Mouse (Mus musculus) lung, postnatal 4 days (tissue): ENCODE measurements at regions not wholly inside any gene's neighbourhood (a gene's known extent, or its start where the extent isn't known, plus 50 kb on each side); places are given as distances from the start of the nearest gene placed in this dataset.

Experiments used
- DNase-seq, 2 experiments: peaks; one replicate each; pipeline ENCODE4 v3.0.0; 2021

DNA sequence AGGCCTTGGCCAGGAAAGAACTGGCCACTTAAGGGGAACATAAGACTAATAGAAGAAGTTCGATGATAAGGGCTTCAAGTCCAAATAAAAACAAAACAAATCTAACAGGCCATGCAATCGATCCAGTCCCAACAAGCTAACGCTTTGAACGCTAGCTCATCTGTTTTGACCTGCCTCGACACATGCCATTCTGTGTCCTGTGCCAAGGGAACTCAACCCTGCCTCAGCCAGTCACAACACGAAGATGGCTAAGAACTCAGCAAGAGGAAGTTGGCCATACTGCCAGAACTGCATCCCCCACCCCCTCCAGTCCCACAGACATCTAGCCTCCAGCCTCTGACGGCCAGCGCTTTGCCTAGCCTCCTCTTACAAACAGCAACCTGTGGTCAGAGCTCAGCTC is 259.1 kb downstream of the Gm12728 start:
- no peak for DNase-seq

DNA sequence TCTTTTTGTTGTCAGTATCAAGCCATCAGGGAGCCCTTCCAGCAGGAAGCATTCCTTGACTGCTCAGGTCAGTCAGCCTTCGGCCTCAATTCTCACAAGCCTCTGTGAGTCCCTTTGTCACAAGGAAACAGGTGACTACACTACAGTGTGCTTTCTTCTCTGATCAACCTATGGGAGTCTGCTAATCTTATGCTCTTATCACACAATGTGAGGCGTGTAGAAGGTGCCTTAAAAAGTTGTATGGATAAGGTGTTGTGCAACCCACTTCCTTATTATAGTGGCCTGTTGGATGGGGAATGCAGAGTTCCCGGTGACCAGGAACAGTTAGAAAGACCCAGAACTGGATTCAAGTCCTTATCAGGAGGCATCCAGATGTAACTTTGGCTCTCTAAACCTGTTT is 260.2 kb downstream of the Gm12728 start:
- DNase-seq = no peak

DNA sequence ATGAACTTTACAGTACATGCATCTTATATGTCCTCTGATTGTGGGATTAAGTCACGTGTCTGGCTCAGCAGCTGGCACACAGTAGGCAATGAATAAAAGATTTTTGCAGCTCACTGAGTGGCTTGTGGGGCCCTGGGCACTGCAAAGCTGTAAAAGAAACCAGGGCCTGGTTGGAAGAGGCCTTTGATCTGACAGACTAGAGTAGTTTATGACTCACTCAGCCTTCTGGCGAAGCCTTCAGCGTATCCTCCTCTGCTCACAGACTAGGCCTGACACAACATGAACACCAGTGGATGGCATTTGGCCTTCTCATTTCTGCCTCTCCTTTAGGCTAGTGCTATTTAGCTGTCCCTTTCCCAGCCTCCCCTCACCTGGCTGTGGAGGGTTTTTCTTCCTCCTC is 260.6 kb downstream of the Gm12728 start:
- no peak for DNase-seq

DNA sequence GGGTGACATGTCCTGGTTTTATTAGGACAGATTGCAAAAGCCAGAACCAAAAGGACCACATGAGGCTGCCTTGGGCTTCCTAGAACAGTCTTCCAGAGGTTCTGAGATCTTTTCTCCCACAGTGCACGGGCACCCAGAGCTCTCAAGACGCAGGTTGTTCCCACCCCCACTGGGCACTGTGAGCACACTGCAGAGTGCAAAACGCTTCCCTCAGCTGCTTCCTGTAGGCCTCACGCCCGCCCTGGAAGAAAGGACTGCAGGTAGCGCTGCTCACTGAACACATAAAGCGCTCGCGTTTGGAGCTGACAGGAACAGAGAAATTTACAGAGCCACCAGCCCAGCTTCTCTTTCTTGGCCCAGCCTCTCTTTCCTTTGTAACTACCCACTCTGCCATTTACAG is 262.5 kb upstream of the Usp24 start:
- no peak for DNase-seq

DNA sequence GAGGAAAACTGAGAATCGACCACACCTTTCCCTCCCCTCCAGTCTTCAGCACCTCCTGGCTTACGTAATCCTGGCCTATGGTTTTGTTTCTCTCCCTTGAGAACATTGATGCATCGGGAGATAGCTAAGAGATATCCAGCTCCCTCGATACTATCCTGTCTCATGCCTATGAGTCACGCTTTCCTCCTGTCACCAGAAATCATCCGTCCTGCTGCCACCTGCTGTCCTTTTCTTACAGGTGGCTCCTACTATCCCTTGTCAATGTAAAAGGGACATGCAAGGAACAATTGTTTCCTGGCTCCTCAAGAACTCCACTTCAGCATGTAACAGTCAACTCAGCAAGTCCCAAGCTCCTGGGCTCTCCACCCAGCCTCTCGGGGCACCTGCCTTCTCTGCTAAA is 261.7 kb upstream of the Usp24 start:
- no peak for DNase-seq

DNA sequence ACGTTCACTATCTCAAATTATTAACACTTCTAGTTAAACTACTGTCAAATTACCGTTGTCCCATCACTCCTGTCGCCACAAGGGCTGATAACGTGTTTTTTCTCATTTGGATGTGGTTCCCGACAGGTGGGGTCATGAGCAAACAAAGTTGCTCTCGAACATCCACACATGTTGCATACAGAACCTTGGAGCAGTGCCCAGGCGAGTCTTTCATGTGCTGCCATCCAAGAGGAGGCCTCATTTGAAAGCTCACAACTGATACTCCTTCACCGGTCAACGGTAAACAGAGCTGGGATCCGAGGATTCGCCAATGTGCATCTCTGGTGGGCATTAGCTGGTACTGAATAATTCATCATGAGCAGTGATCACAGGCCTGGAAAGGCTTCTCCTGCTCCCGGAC is 253.4 kb upstream of the Usp24 start:
- no peak for DNase-seq

DNA sequence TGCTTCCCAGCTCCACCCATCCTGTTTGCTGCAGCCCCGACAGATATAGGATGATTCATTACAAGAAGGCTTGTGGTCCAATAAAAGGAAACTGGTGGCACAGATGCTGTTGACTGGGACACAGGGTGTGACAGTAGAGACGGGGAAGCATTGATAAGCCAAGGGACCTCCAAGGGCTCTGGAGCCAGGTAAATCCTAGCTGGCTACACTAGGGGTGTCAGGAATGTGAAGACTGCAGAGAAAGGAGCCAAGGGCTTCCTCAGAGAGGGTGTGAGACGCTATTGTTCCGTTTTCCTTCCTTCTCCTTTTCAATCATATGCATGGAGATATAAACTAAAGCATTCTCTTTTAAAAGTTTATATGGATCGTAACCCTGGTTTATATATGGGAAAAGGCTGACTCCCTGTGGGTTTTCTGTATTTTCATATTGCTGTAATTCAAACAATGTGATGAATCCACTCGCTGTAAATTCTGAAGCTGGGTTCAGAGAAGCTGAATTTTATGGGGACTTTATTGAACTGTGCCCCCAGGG is 252.1 kb upstream of the Usp24 start:
- no peak for DNase-seq

DNA sequence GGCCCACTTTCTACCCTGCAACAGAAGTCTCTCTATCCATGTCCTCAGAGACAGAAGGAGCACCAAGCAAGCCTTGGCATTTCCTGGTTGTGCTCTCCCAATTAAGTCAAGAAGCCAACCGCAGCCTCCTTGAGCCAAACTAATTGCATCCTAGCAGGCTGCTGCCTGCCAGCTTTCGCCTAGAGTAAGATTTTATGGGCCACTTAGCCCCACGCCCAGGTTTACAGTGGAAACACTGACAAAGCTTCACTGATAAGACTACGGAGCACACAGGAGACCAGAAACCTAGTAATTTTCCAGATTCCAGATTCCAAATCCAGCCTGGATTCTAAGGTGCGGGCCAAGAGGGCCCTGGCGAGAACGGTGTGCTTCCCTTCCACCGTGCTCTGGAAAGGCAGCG is 249.0 kb upstream of the Usp24 start:
- no peak for DNase-seq

DNA sequence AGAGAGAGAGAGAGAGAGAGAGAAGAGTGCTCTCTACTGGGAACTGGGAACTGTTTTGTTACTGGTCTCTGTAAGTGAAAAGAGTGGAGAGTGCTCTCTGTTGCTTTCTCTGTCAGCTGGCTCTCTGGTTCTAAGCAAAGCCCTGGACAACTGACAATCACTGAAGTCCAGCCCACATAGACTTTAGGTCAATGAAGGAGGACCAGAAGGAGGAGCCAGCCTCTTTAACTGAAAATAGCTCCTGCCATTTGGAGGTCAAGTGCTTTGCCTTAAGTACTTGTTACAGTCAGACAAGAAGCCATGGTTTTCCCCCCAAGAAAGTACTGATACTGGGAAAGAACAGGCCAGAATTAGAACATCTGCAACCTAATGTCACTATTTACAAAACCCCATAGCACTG is 232.5 kb upstream of the Usp24 start:
- no peak for DNase-seq

DNA sequence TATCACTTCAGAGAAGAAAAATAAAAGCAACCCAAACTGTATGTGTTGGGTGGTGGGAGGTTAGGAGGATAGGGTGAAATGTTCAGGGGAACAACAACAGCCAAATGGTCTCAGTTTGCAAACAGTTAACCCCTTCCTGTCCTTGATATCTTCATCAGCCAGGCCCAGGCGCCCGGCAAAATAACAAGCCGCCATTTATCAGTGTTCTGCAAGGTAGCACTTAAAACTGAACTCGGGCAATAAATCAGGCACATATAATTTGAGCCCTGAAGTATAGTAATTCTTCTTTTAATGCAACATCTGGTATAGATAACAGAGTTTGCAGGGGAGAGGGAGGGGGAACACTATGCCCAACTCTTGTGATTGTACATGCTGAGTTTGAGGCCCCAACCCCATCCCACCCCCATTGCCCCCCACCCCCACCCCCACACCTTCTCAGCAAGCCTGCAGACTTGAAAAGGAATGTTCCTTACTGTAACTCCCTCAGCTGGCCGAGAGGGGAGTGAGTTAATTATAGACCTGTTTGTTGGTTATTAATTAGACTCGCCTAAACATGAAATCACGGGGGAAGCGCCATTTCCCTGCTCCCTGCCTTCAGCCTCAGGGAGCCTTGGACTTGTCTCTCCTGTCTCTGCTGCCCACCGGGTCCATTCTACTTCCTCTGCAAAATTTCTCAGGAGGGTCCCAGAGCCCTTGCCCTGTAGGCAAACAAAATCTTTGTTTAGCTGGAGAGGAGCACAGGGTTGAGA is 223.9 kb upstream of the Usp24 start:
- no peak for DNase-seq

DNA sequence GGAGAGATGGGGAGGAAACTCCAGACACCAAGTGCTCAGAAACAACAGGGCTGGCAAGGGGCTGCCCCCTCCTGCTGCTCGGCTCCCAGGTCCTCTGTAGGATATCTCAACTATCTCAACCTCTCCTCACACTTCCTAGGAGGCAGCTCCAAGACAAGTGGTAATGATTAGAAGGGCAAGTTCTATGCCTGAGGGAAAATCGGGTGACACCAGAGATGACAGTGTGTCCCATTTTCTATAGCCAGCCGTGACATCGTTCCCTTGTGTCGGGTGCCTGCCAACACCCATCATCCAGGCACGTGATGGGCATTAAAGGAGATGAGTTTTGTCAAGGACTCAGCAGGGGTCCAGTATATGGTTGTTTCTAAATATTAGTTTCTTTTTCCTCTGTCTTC is 223.3 kb upstream of the Usp24 start:
- DNase-seq = no peak

DNA sequence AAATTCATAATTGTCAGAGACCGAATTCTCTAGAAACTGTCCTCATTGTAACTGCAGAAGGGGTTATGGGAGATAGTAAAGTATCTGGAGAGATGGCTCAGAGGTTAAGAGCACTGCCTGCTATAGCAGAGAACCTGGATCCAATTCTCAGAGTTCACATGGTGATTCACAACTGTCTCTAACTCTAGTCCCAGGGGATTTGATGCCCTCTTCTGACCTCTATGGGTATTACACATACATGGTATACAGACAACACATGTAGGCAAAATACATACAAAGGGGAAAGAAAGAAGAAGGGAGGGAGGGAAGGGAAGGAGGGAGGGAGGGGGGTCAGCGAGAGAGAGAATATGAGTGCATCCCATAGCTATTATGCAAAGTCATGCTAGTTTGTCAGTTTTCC is 222.8 kb upstream of the Usp24 start:
- DNase-seq = no peak

DNA sequence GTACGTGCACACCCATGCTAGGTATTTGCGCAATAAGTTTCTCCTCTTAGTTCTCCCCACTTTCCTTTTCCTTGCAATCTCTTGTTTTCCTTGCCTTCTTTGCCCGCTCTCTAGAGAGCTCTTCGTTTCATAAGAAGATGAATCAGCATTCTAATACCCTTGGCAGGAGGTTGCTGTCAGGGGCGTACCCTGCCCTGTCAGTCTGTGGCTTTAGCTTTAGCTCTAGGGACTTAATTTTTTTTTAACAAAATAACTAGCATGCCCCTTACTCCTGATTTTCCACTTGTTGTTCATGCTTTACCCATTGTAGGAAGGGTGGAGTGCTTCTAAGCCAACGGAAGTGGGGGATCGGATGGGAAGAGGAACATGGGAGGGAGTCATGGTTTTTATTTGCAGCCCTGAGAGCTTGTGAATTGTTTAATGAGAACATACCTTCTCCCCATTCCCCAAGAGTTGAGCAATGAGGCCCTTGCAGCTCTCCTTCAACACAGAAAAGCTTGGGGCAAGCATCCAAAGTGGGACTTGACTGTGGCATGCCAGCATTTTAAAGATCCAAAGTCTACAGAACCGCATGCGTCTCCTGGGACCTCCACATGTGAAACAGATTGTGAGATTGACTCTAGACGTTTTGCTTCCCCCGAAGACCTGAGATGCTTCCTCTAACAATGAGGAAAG is 221.0 kb upstream of the Usp24 start:
- DNase-seq = peak; percentile 51 to 62

DNA sequence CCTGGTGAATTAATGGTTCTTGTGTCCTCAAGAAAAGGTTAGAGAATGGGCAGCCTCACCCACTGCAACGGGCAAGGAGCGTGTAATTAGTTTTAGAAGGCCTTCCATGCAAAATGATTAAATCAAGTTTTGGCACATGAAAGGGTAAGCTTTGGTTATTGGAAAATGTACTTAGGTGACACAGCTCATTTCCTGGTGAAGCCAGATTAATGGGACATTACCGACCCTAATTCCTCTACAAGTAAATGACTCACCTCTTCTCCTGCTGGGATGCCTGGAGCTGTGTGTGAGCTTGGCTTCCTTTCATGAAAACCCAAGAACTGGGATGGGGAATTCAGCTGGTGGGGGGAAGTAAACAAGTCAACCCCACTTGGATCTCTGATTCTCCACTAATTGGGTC is 219.9 kb upstream of the Usp24 start:
- DNase-seq = no peak

DNA sequence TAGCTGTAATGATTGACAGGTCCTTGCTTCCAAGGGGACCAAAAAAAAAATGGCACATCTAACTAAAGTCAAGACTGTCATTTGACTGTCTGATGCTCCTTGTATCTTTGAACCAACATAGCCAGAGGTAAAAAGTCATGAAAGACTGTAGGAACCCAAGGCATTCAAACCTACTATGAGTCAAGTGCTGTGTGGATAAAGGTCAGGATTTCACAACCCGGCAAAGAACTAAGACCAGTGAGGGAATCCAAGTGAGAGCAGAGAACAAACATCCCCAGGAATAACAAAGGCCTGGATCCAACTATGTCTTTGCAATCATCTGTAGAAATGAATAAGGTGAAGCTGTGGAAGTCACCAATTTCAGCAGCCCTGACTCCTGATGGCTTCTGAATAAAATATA is 218.2 kb upstream of the Usp24 start:
- DNase-seq = no peak

DNA sequence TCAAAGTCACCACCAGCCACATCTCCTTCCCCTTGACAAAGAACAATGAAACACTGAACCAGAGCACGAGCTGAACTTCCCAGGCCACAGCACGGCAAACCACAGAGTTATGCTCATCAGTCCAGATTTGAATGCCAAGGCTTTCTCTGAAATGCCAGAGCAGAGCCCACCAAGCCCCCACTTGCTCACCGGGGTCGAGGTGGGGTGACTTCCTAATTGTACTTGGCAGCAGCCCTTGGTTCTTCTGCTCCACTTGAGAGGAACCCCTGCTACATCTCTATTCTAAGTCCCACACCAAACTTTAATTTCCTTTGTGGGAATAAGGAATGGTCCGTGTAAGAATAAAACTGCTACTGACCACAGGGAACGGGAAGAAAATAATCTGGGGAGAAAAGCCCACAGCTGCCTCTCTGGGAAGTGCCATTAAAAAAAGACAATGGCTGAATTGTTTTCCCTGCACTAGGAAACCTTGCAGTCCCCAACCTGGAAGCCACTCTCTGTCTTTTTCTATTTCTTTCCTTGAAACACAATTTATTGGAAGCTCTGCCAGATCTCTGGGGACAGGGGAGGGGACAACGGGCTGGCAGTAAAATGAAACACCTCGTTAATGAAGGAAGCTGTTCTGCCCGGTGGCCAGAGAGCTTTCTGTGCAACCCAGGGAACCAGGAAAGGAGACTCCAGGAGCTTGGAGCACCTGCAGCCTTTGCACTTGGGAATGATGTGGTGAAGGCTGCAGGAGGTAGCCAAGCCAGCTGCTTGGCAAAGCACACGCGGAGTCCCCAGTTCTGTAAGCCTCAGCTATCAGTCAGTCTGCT is 215.6 kb upstream of the Usp24 start:
- no peak for DNase-seq

DNA sequence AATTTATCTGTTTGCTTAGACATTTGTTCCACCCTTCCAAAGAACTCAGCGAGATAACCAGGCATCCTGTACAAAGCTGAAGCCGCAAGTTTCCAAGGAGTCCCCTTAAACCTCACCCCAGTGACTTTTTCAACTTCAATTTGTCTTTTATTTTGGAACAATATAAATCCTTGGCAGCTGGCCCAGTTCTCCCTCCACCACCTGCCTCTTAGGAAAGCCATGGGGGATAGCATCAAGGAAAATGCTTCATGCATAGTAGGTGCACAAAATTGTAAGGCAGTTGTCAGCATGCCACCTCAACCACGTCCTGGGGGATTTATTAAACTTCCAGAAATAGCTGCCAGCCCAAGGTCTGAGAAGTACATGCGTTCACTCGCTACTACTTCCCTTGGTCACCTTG is 214.1 kb upstream of the Usp24 start:
- DNase-seq = no peak

DNA sequence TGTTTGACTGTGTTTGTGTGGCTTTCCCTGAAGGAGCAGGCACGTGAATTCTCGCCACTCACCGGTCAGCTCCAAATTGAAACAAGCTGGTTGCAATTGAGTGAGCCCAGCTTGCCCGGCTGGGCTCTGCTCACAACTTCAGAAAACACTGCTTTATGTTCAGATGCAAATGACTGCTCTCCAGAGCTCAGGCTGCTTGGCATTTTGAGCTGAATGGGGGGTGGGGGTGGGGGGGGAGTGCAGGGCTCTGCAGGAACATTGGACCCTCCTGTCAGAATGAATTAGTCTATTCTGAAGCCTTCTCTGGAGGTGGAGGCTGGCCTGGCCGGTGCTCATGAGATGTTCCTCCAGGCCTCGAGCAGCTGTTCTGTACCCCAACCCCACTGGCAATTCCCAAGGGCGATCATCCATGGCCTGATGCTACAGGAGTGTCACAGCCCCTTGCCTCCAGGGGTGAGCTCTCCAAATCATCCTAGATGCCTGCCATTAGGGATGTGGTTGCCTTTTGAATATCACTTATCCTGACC is 213.5 kb upstream of the Usp24 start:
- no peak for DNase-seq

DNA sequence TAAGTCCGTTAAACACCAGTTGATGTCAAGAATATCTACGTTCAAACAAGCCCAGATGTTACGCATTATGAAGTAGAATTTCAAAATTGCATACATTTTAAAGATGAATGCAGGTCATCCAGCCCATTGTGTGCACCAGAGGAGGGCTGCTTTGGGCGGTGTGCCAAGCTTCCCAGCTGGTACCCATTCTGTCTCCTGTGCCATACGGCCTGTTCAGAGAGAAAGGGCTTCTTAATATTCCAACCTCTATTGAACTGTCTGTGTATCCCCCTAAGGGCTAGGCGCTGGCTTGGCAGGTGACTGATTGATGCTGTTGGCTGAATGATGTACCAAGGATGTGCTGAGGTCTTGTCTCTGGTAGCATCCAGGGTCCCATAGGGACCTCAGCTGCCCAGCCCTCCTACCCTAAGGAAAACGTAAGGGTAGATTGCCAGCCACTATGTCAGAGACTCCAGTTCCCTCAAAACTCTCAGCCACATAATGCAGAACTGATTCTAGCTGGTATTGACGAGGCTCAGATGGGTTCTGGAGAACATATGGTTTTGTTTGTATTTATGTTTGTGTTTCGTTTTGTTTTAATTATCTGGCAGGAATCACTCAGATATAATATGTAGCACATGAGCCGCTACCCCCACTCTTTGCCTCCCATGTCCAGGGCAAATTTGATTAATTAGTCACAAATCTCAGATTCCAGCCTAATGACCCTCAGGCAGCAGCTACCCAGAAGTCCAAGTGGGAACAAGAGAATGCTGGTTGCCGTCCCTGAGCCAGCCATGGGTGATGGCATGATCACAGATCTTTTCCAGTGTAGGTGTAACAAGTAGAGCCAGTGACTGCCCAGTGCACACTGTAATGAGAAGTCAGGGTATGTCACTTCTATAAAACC is 212.0 kb upstream of the Usp24 start:
- no peak for DNase-seq

DNA sequence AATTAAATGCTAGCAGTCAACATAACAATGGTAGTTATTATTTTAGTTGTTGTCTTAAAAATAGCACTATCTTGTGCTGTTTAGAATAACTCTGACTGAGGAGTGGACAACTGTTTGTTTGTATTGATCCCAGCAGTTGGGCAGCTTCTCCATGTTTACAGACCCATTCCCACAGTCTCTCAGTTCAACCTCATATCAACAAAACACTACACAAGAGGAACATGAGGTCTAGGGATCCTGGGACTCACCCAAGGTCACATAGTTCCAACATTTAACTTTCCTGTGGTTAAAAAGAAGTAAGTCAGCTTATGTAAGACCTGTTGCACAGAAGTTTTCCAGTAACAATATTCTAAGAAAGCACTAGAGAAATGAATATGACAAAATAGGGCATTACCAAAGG is 203.0 kb upstream of the Usp24 start:
- DNase-seq = no peak

DNA sequence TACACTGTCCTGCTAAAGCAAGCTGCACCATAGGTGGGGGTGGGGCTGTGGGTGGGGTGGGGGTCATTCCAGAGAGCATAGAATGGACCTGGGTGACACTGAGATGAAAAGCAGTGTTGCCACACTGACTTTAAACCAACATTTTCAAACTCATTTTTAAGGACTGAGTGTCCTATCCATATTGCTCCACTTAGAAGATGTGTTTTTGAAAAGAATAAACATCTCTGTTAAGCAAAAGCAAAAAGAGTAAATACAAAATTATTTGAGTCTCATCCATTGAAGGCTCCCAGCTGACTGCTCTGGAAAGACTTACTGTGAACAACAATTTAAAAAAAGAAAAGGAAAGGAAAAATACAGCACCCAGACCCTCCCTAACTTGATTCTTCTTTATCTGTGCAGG is 202.3 kb upstream of the Usp24 start:
- DNase-seq = no peak

DNA sequence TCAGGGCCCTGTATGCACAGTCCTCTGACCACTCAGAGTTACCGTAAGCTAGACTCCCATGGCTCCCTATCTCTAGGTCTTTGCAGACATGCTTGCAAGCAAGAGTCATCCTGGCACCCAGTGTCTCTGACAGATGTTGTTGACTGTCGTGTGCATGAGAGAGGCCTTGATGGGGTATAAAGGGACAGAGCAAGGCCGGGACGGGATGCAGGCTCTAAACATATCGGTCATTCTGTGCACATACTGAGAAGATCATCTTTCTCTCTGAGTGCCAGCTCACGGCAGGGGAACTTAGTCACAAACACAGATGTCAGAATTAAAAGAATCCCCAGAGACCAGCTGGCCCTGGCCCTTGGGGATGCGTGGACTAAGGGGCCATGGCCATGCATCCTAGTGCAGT is 199.4 kb upstream of the Usp24 start:
- no peak for DNase-seq

DNA sequence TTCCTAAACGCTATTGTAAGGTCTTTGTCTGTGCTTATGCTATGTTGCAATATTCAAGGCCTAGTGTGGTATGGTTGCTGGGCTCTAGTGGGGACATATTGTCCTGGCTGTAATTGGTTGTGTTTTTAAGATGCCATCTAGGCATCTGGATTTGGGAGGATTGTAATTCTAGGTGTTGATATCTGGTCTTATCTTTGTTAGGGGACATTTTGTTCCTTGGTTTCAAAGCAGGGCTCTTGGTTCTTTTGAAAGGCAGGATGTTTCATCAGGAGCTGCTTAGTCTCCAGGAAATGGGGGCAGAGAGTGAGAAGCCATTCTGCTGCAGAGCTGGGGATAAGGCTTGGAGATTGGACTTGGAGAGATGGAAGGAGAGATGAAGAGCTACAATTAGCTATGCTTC is 194.7 kb upstream of the Usp24 start:
- no peak for DNase-seq
